Mouse (Mus musculus): ENCODE results near the gene Gm13199. TPM values are rescaled to one million over a fixed set of nuclear protein-coding genes. Genes with fewer than 3 reads are reported as not detected.

Gene Gm13199
- 1.2 and 2.5 TPM in 2 replicates for polyA plus RNA-seq (2014; fragmentation: Nextera tagmentation; extraction: Ambion mirVana)

GRCm38 (mm10) chr2:5862834-5863233 is at the start of gene Gm13199:
Gm13199 (minus strand) TSS chr2:5862934.
- no peak within 1 kb of the TSS for H3K9ac ChIP-seq (replicated peaks; ENCODE audit: low read length)
- H3K4me3 ChIP-seq (replicated peaks; ENCODE audit: low read depth, low read length), result no peak within 1 kb of the TSS
- no peaks in the 10 kb centered on the region for H3K9me3 ChIP-seq (ENCODE audit: control insufficient read depth, low read length)
- H3K27ac ChIP-seq (replicated peaks; ENCODE audit: low read depth, low read length), result no peak within 1 kb of the TSS
- peaks cover 67% of the 10 kb centered on the region for H3K36me3 ChIP-seq (ENCODE audit: control insufficient read depth, insufficient read depth, low read length)
- ATAC-seq (ENCODE audit: low FRiP score, low TSS enrichment) (no peak), DNase-seq (no peak)
- H3K27me3 ChIP-seq (ENCODE audit: control insufficient read depth, insufficient read depth, low read length), result no peaks in the 10 kb centered on the region
- 94% methylated on average over 3 of the region's 3 CpGs for WGBS
- no peaks in the 10 kb centered on the region for H3K4me1 ChIP-seq (ENCODE audit: control insufficient read depth, insufficient read depth, low read length)
- no peak within 1 kb of the TSS for H3K4me2 ChIP-seq (ENCODE audit: low read length)

DNA sequence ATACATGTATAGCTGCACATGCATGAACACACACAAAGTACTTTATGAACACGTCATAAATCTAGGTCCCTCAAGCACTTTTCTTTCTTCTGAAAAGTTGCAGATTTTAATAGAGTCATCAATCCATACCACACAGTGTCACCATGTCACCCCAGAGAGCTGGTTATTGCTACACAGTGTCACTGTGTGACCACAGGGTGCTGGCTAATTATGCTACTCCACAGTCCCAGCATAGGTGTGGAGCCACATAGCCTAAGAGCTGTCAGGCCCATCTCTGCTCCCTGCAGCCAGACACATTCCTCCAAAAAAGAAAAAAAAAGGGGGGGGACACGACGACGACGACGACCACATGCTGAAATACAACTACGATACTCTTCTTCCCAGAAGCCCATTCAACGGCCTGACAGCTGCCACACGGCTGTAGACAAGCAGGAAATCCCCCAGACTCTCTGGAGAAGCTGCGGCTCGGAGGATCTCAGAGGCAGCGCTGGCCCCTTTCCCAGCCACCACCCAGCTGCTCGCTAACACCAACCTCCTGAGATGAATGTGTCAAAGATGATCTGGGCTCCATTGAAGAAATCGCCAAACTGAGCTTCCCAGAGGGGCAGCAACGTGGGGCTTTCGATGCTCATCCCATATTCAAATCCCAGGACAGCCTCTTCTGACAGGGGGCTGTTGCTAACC is 48.7 kb upstream of the Gm13199 start:
- H3K9ac ChIP-seq (replicated peaks; ENCODE audit: low read length), result no peak overlapping the region
- H3K36me3 ChIP-seq (ENCODE audit: control insufficient read depth, insufficient read depth, low read length), result peaks cover 14% of the 10 kb centered on the region
- no peak overlapping the region for H3K27ac ChIP-seq (replicated peaks; ENCODE audit: low read depth, low read length)
- WGBS, result 42% methylated on average over 16 of the region's 16 CpGs
- peak; percentile 49 for DNase-seq
- ATAC-seq (ENCODE audit: low FRiP score, low TSS enrichment), result no peak; the same call in 1 of the 2 replicates
- no peaks in the 10 kb centered on the region for H3K27me3 ChIP-seq (ENCODE audit: control insufficient read depth, insufficient read depth, low read length)
- H3K4me3 ChIP-seq (replicated peaks; ENCODE audit: low read depth, low read length), result no peak overlapping the region
- no peak overlapping the region for H3K4me2 ChIP-seq (ENCODE audit: low read length)
- no peaks in the 10 kb centered on the region for H3K4me1 ChIP-seq (ENCODE audit: control insufficient read depth, insufficient read depth, low read length)
- no peaks in the 10 kb centered on the region for H3K9me3 ChIP-seq (ENCODE audit: control insufficient read depth, low read length)

- H3K9ac ChIP-seq (replicated peaks; ENCODE audit: low read length), result no peak overlapping the region
- no peak overlapping the region for H3K4me2 ChIP-seq (ENCODE audit: low read length)
- H3K4me1 ChIP-seq (ENCODE audit: control insufficient read depth, insufficient read depth, low read length), result no peaks in the 10 kb centered on the region
- H3K27ac ChIP-seq (replicated peaks; ENCODE audit: low read depth, low read length), result no peak overlapping the region
- DNase-seq (peak; percentile 67), ATAC-seq (ENCODE audit: low FRiP score, low TSS enrichment) (no peak)
- H3K27me3 ChIP-seq (ENCODE audit: control insufficient read depth, insufficient read depth, low read length), result no peaks in the 10 kb centered on the region
- WGBS, result 48% methylated on average over 3 of the region's 3 CpGs
- no peak overlapping the region for H3K4me3 ChIP-seq (replicated peaks; ENCODE audit: low read depth, low read length)
- peaks cover 15% of the 10 kb centered on the region for H3K36me3 ChIP-seq (ENCODE audit: control insufficient read depth, insufficient read depth, low read length)
- H3K9me3 ChIP-seq (ENCODE audit: control insufficient read depth, low read length), result no peaks in the 10 kb centered on the region
Observed at GRCm38 (mm10) chr2:5906625-5907024, 43.9 kb upstream of the Gm13199 start.

DNA sequence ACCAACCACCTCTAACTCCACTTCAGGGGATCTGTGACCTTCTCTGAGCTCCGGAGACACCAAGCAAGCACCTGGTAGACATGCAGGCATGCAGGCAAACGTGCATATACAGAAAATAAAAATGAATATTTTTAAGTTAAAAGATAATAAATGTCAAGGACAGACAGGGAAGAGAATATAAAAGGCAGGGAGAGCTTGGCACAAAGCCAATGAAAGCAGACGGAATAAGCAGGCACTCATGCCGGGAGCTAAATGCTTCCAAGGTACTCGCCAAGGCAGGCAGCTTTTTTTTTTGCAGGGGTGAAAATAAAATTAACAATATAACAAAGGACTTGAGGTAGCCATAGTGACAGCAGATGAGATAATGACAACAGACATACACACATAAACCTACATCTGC is 43.4 kb upstream of the Gm13199 start:
- H3K27ac ChIP-seq (replicated peaks; ENCODE audit: low read depth, low read length), result no peak overlapping the region
- H3K27me3 ChIP-seq (ENCODE audit: control insufficient read depth, insufficient read depth, low read length), result no peaks in the 10 kb centered on the region
- no peak overlapping the region for H3K4me2 ChIP-seq (ENCODE audit: low read length)
- peaks cover 16% of the 10 kb centered on the region for H3K36me3 ChIP-seq (ENCODE audit: control insufficient read depth, insufficient read depth, low read length)
- H3K4me1 ChIP-seq (ENCODE audit: control insufficient read depth, insufficient read depth, low read length), result no peaks in the 10 kb centered on the region
- ATAC-seq (ENCODE audit: low FRiP score, low TSS enrichment) (no peak), DNase-seq (peak; percentile 55)
- no peak overlapping the region for H3K4me3 ChIP-seq (replicated peaks; ENCODE audit: low read depth, low read length)
- no peak overlapping the region for H3K9ac ChIP-seq (replicated peaks; ENCODE audit: low read length)
- no peaks in the 10 kb centered on the region for H3K9me3 ChIP-seq (ENCODE audit: control insufficient read depth, low read length)
- 48% methylated on average over 5 of the region's 5 CpGs for WGBS

GRCm38 (mm10) chr2:5900145-5900544 is 37.4 kb upstream of the Gm13199 start:
- no peak overlapping the region for H3K4me3 ChIP-seq (replicated peaks; ENCODE audit: low read depth, low read length)
- no peak overlapping the region for H3K27ac ChIP-seq (replicated peaks; ENCODE audit: low read depth, low read length)
- H3K4me2 ChIP-seq (ENCODE audit: low read length), result no peak overlapping the region
- no peak for ATAC-seq (ENCODE audit: low FRiP score, low TSS enrichment)
- H3K27me3 ChIP-seq (ENCODE audit: control insufficient read depth, insufficient read depth, low read length), result no peaks in the 10 kb centered on the region
- H3K4me1 ChIP-seq (ENCODE audit: control insufficient read depth, insufficient read depth, low read length), result no peaks in the 10 kb centered on the region
- H3K36me3 ChIP-seq (ENCODE audit: control insufficient read depth, insufficient read depth, low read length), result peaks cover 19% of the 10 kb centered on the region; the same call in 1 of the 2 replicates
- no peaks in the 10 kb centered on the region for H3K9me3 ChIP-seq (ENCODE audit: control insufficient read depth, low read length)
- H3K9ac ChIP-seq (replicated peaks; ENCODE audit: low read length), result no peak overlapping the region
- peak; percentile 49 for DNase-seq
- WGBS, result 52% methylated on average over 5 of the region's 5 CpGs

DNA sequence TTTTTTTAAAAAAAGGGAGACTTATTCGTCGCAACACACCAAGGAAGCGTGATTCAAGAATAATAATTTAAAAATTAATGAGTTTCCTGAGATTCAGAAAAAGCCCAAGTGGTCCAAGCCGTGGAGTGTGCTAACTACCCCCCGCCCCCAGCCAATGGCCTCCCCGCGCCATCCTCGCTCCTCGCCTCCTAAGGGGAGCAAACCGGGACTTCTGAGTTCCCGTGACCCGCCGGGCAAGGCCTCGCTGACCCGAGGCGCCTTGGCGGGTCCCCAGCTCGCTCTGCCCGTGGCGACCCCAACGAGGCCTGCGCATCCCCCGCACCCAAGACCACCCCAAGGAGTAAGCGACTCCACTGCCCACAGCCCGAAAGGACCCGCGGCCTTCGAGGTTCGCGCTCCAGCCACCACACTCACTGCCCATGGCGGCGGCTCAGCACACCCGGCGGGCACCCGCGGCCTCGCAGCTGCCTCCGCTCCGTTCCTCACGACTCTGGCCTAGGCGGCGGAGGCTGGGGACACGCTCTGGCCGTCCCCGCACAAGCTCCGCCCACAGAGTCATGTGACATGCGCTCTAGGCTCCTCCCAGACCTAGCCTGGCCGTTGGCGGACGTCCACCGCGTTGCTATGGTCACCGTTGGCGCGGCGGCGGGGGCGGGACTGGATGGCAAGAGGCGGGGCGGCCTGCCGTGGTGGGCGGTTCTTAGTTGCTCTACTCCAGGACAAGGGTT is 32.3 kb upstream of the Gm13199 start, which contains the start of gene Sec61a2:
Sec61a2 (minus strand) TSS at position 590 of the 728 bp plus-strand sequence.
- Histone ChIP-seq H3K27ac (replicated peaks; ENCODE audit: low read depth, low read length) (peak within 1 kb of the TSS; percentile 82), H3K4me3 (replicated peaks; ENCODE audit: low read depth, low read length) (peak within 1 kb of the TSS; percentile 81), H3K9me3 (ENCODE audit: control insufficient read depth, low read length) (no peaks in the 10 kb centered on the region), H3K4me2 (ENCODE audit: low read length) (peak within 1 kb of the TSS; percentile 64), H3K4me1 (ENCODE audit: control insufficient read depth, insufficient read depth, low read length) (no peaks in the 10 kb centered on the region; the same call in 1 of the 2 replicates), H3K27me3 (ENCODE audit: control insufficient read depth, insufficient read depth, low read length) (no peaks in the 10 kb centered on the region), H3K9ac (replicated peaks; ENCODE audit: low read length) (peak within 1 kb of the TSS; percentile 84), H3K36me3 (ENCODE audit: control insufficient read depth, insufficient read depth, low read length) (peaks cover 32% of the 10 kb centered on the region)
- peak; percentile 99 for DNase-seq
- peak; percentile 100 for ATAC-seq (ENCODE audit: low FRiP score, low TSS enrichment)
- WGBS, result under 1% methylated on average over 62 of the region's 62 CpGs

GRCm38 (mm10) chr2:5894296-5894695 is 31.6 kb upstream of the Gm13199 start:
- 47% methylated on average over 11 of the region's 11 CpGs for WGBS
- no peaks in the 10 kb centered on the region for H3K27me3 ChIP-seq (ENCODE audit: control insufficient read depth, insufficient read depth, low read length)
- peak overlapping the region; percentile 81 for H3K4me3 ChIP-seq (replicated peaks; ENCODE audit: low read depth, low read length)
- no peaks in the 10 kb centered on the region; the same call in 1 of the 2 replicates for H3K4me1 ChIP-seq (ENCODE audit: control insufficient read depth, insufficient read depth, low read length)
- 0 out of 2 replicates have a peak overlapping the region, but pooled peaks have one; percentile 84 for H3K9ac ChIP-seq (replicated peaks; ENCODE audit: low read length)
- H3K9me3 ChIP-seq (ENCODE audit: control insufficient read depth, low read length), result no peaks in the 10 kb centered on the region
- DNase-seq, result peak; percentile 29
- peaks cover 34% of the 10 kb centered on the region for H3K36me3 ChIP-seq (ENCODE audit: control insufficient read depth, insufficient read depth, low read length)
- no peak for ATAC-seq (ENCODE audit: low FRiP score, low TSS enrichment)
- H3K4me2 ChIP-seq (ENCODE audit: low read length), result peak overlapping the region; percentile 64
- H3K27ac ChIP-seq (replicated peaks; ENCODE audit: low read depth, low read length), result no peak overlapping the region

DNA sequence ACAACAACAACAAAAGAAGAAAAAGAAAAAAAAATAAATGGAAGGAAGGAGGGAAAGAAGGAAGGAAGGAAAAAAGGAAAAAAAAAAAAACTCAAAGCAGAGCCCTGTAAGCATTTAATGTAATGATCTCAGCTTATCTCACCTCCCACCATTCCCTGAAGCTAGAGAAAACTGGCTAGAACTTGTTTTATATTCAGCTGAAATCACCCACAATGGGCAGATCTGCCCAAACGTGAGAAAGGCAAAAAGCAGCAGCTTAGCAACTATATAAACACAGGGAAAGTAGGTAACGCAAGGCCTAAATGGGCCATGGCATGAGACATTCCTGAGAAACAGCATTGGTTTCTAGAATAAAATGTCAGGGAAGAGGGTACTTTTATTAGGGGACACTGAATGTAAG is 26.7 kb upstream of the Gm13199 start:
- no peak for DNase-seq
- H3K4me1 ChIP-seq (ENCODE audit: control insufficient read depth, insufficient read depth, low read length), result no peaks in the 10 kb centered on the region; the same call in 1 of the 2 replicates
- no peaks in the 10 kb centered on the region for H3K9me3 ChIP-seq (ENCODE audit: control insufficient read depth, low read length)
- H3K9ac ChIP-seq (replicated peaks; ENCODE audit: low read length), result no peak overlapping the region
- no peak overlapping the region for H3K4me2 ChIP-seq (ENCODE audit: low read length)
- H3K4me3 ChIP-seq (replicated peaks; ENCODE audit: low read depth, low read length), result no peak overlapping the region
- no peak overlapping the region for H3K27ac ChIP-seq (replicated peaks; ENCODE audit: low read depth, low read length)
- H3K27me3 ChIP-seq (ENCODE audit: control insufficient read depth, insufficient read depth, low read length), result no peaks in the 10 kb centered on the region
- no peak for ATAC-seq (ENCODE audit: low FRiP score, low TSS enrichment)
- H3K36me3 ChIP-seq (ENCODE audit: control insufficient read depth, insufficient read depth, low read length), result peaks cover 59% of the 10 kb centered on the region
- WGBS, result 67% methylated on average over 2 of the region's 2 CpGs
